Mouse (Mus musculus): Measurements from ENCODE around the gene Arhgef3. TPM values are rescaled to one million over a fixed set of nuclear protein-coding genes. Genes with fewer than 3 reads are reported as not detected.
A peak's percentile ranks its signal among the peaks of the same experiment; 100 is the strongest.

The Arhgef3 gene
- polyA plus RNA-seq, 1 experiment from 2014 or later = 8.4 TPM

- peaks cover 14% of the 10 kb centered on the region; the same call in 1 of the 2 replicates for H3K27me3 ChIP-seq (ENCODE audit: low read depth, poor library complexity, severe bottlenecking)
- H3K4me1 ChIP-seq = peaks cover 9% of the 10 kb centered on the region; the same call in 1 of the 2 replicates
- DNase-seq (ENCODE audit: low spot score) = no peak
- no peak overlapping the region for H3K4me3 ChIP-seq
- 86% methylated on average over 3 of the region's 3 CpGs for WGBS
- H3K27ac ChIP-seq = no peak overlapping the region
- H3K36me3 ChIP-seq = no peaks in the 10 kb centered on the region
- no peaks in the 10 kb centered on the region for H3K9me3 ChIP-seq (replicated peaks)
Observed at GRCm38 (mm10) chr14:27122646-27123045, 7.9 kb downstream of the Arhgef3 start.

GRCm38 (mm10) chr14:27123543-27123942 is 8.8 kb downstream of the Arhgef3 start:
- 76% methylated on average over 8 of the region's 8 CpGs for WGBS
- no peak overlapping the region for H3K4me3 ChIP-seq
- no peak overlapping the region for H3K27ac ChIP-seq

GRCm38 (mm10) chr14:27130031-27130430 is 15.3 kb downstream of the Arhgef3 start:
- no peak overlapping the region for H3K4me3 ChIP-seq
- H3K36me3 ChIP-seq = no peaks in the 10 kb centered on the region
- H3K9me3 ChIP-seq (replicated peaks) = no peaks in the 10 kb centered on the region
- no peak overlapping the region for H3K27ac ChIP-seq
- 0 out of 2 replicates have a peak, but pooled peaks cover 3% of the 10 kb centered on the region for H3K4me1 ChIP-seq
- DNase-seq (ENCODE audit: low spot score) = no peak
- 94% methylated on average over 3 of the region's 3 CpGs for WGBS
- no peaks in the 10 kb centered on the region for H3K27me3 ChIP-seq (ENCODE audit: low read depth, poor library complexity, severe bottlenecking)

More at GRCm38 (mm10) chr14:27123543-27123942, 8.8 kb downstream of the Arhgef3 start:
- H3K9me3 ChIP-seq (replicated peaks) = no peaks in the 10 kb centered on the region
- H3K27me3 ChIP-seq (ENCODE audit: low read depth, poor library complexity, severe bottlenecking) = 0 out of 2 replicates have a peak, but pooled peaks cover 6% of the 10 kb centered on the region
- DNase-seq (ENCODE audit: low spot score) = no peak
- peaks cover 9% of the 10 kb centered on the region; the same call in 1 of the 2 replicates for H3K4me1 ChIP-seq
- H3K36me3 ChIP-seq = no peaks in the 10 kb centered on the region

- WGBS = 82% methylated on average over 1 of the region's 1 CpGs
Observed at GRCm38 (mm10) chr14:27130676-27131075, 16.0 kb downstream of the Arhgef3 start.

GRCm38 (mm10) chr14:27131521-27131920 is 16.8 kb downstream of the Arhgef3 start:
- 86% methylated on average over 1 of the region's 1 CpGs for WGBS
- H3K27ac ChIP-seq = no peak overlapping the region
- H3K27me3 ChIP-seq (ENCODE audit: low read depth, poor library complexity, severe bottlenecking) = no peaks in the 10 kb centered on the region
- H3K4me3 ChIP-seq = no peak overlapping the region
- no peaks in the 10 kb centered on the region for H3K9me3 ChIP-seq (replicated peaks)
- no peaks in the 10 kb centered on the region for H3K36me3 ChIP-seq
- H3K4me1 ChIP-seq = 0 out of 2 replicates have a peak, but pooled peaks cover 3% of the 10 kb centered on the region
- no peak for DNase-seq (ENCODE audit: low spot score)

More at GRCm38 (mm10) chr14:27130676-27131075, 16.0 kb downstream of the Arhgef3 start:
- Histone ChIP-seq H3K36me3 (no peaks in the 10 kb centered on the region), H3K27ac (no peak overlapping the region), H3K4me3 (no peak overlapping the region), H3K9me3 (replicated peaks) (no peaks in the 10 kb centered on the region), H3K27me3 (ENCODE audit: low read depth, poor library complexity, severe bottlenecking) (no peaks in the 10 kb centered on the region), H3K4me1 (0 out of 2 replicates have a peak, but pooled peaks cover 3% of the 10 kb centered on the region)
- no peak for DNase-seq (ENCODE audit: low spot score)

GRCm38 (mm10) chr14:27138891-27139290 is 24.2 kb downstream of the Arhgef3 start:
- H3K4me1 ChIP-seq = peaks cover 15% of the 10 kb centered on the region
- 91% methylated on average over 9 of the region's 9 CpGs for WGBS

GRCm38 (mm10) chr14:27139968-27140367 is 25.3 kb downstream of the Arhgef3 start:
- no peak for DNase-seq (ENCODE audit: low spot score)
- no peaks in the 10 kb centered on the region for H3K27me3 ChIP-seq (ENCODE audit: low read depth, poor library complexity, severe bottlenecking)
- no peaks in the 10 kb centered on the region for H3K9me3 ChIP-seq (replicated peaks)
- 93% methylated on average over 3 of the region's 3 CpGs for WGBS
- H3K4me3 ChIP-seq = no peak overlapping the region
- no peaks in the 10 kb centered on the region for H3K36me3 ChIP-seq
- H3K4me1 ChIP-seq = peaks cover 21% of the 10 kb centered on the region
- 0 out of 2 replicates have a peak overlapping the region, but pooled peaks have one; percentile 34 for H3K27ac ChIP-seq

More at GRCm38 (mm10) chr14:27138891-27139290, 24.2 kb downstream of the Arhgef3 start:
- DNase-seq (ENCODE audit: low spot score) = no peak
- Histone ChIP-seq H3K27ac (no peak overlapping the region), H3K27me3 (ENCODE audit: low read depth, poor library complexity, severe bottlenecking) (no peaks in the 10 kb centered on the region), H3K4me3 (no peak overlapping the region), H3K9me3 (replicated peaks) (no peaks in the 10 kb centered on the region), H3K36me3 (no peaks in the 10 kb centered on the region)

- peaks cover 28% of the 10 kb centered on the region for H3K4me1 ChIP-seq
- no peaks in the 10 kb centered on the region for H3K36me3 ChIP-seq
- H3K9me3 ChIP-seq (replicated peaks) = no peaks in the 10 kb centered on the region
- H3K27ac ChIP-seq = no peak overlapping the region
- no peaks in the 10 kb centered on the region for H3K27me3 ChIP-seq (ENCODE audit: low read depth, poor library complexity, severe bottlenecking)
- no peak overlapping the region for H3K4me3 ChIP-seq
- 17% methylated on average over 3 of the region's 3 CpGs for WGBS
- no peak for DNase-seq (ENCODE audit: low spot score)
Observed at GRCm38 (mm10) chr14:27141486-27141885, 26.8 kb downstream of the Arhgef3 start.

- no peaks in the 10 kb centered on the region for H3K36me3 ChIP-seq
- WGBS = 88% methylated on average over 5 of the region's 5 CpGs
- no peak for DNase-seq (ENCODE audit: low spot score)
Observed at GRCm38 (mm10) chr14:27142680-27143079, 28.0 kb downstream of the Arhgef3 start.

GRCm38 (mm10) chr14:27145171-27146045 is 30.7 kb downstream of the Arhgef3 start:
- no peak for DNase-seq (ENCODE audit: low spot score)
- Histone ChIP-seq H3K36me3 (no peaks in the 10 kb centered on the region), H3K27me3 (ENCODE audit: low read depth, poor library complexity, severe bottlenecking) (no peaks in the 10 kb centered on the region), H3K9me3 (replicated peaks) (no peaks in the 10 kb centered on the region), H3K27ac (peak overlapping the region; percentile 27), H3K4me3 (no peak overlapping the region), H3K4me1 (peaks cover 30% of the 10 kb centered on the region)
- 58% methylated on average over 8 of the region's 8 CpGs for WGBS

More at GRCm38 (mm10) chr14:27142680-27143079, 28.0 kb downstream of the Arhgef3 start:
- Histone ChIP-seq H3K27ac (no peak overlapping the region), H3K9me3 (replicated peaks) (no peaks in the 10 kb centered on the region), H3K4me1 (peaks cover 28% of the 10 kb centered on the region), H3K4me3 (no peak overlapping the region), H3K27me3 (ENCODE audit: low read depth, poor library complexity, severe bottlenecking) (no peaks in the 10 kb centered on the region)

- Histone ChIP-seq H3K36me3 (no peaks in the 10 kb centered on the region), H3K4me1 (peaks cover 40% of the 10 kb centered on the region), H3K27ac (no peak overlapping the region), H3K9me3 (replicated peaks) (no peaks in the 10 kb centered on the region), H3K4me3 (no peak overlapping the region), H3K27me3 (ENCODE audit: low read depth, poor library complexity, severe bottlenecking) (no peaks in the 10 kb centered on the region)
- WGBS = 94% methylated on average over 7 of the region's 7 CpGs
- no peak for DNase-seq (ENCODE audit: low spot score)
Observed at GRCm38 (mm10) chr14:27147726-27148125, 33.0 kb downstream of the Arhgef3 start.

- no peaks in the 10 kb centered on the region for H3K9me3 ChIP-seq (replicated peaks)
- peaks cover 34% of the 10 kb centered on the region for H3K4me1 ChIP-seq
- WGBS = 94% methylated on average over 5 of the region's 5 CpGs
- no peak overlapping the region for H3K4me3 ChIP-seq
- H3K36me3 ChIP-seq = no peaks in the 10 kb centered on the region
- H3K27me3 ChIP-seq (ENCODE audit: low read depth, poor library complexity, severe bottlenecking) = no peaks in the 10 kb centered on the region
- H3K27ac ChIP-seq = no peak overlapping the region
- DNase-seq (ENCODE audit: low spot score) = no peak
Observed at GRCm38 (mm10) chr14:27149401-27149800, 34.7 kb downstream of the Arhgef3 start.

GRCm38 (mm10) chr14:27150011-27150640 is 35.4 kb downstream of the Arhgef3 start:
- no peak overlapping the region for H3K27ac ChIP-seq
- no peaks in the 10 kb centered on the region for H3K27me3 ChIP-seq (ENCODE audit: low read depth, poor library complexity, severe bottlenecking)
- WGBS = 55% methylated on average over 6 of the region's 6 CpGs
- peaks cover 33% of the 10 kb centered on the region for H3K4me1 ChIP-seq
- no peak overlapping the region for H3K4me3 ChIP-seq
- H3K9me3 ChIP-seq (replicated peaks) = no peaks in the 10 kb centered on the region
- H3K36me3 ChIP-seq = no peaks in the 10 kb centered on the region
- DNase-seq (ENCODE audit: low spot score) = no peak
